Mouse (Mus musculus) hindbrain, embryonic 11.5 days (tissue): ENCODE results near the gene Med24. TPM values are rescaled to one million over a fixed set of nuclear protein-coding genes. Genes with fewer than 3 reads are reported as not detected.
"Not testable (repeated sequence)": the region's sequence is repeated elsewhere in the genome, so short reads cannot be mapped to it uniquely, and the experiment has no call there.

ENCODE experiments used
- ATAC-seq: fragments of 200-750 bp; cut with Nextera tagmentation; 2 replicates; pipeline ENCODE4 v1.8.0; 2017; ENCODE audit warnings: mild to moderate bottlenecking, moderate TSS enrichment, moderate library complexity; ENCODE audit not compliant: low FRiP score
- DNase-seq: peaks from one replicate; pipeline ENCODE4 v3.0.0-alpha.2; 2015; ENCODE audit warnings: low spot score
- H3K27ac ChIP-seq: fragments of 300-500 bp; sonication (generic); 2 replicates; pipeline ENCODE4 v1.5.1; 2014; ENCODE audit warnings: mild to moderate bottlenecking, low read depth, low read length
- H3K27me3 ChIP-seq: fragments of 300-500 bp; sonication (generic); 2 replicates; pipeline ENCODE4 v1.6.1; 2014; ENCODE audit warnings: mild to moderate bottlenecking, low read length, moderate library complexity, mixed read lengths; ENCODE audit not compliant: control insufficient read depth, insufficient read depth
- H3K36me3 ChIP-seq: fragments of 300-500 bp; sonication (generic); 2 replicates; pipeline ENCODE4 v1.6.1; 2014; ENCODE audit warnings: mild to moderate bottlenecking, low read length, moderate library complexity, mixed read lengths; ENCODE audit not compliant: control insufficient read depth, insufficient read depth
- H3K4me1 ChIP-seq: fragments of 300-500 bp; sonication (generic); replicated peaks from 2 replicates; pipeline ENCODE4 v1.6.1; 2014; ENCODE audit warnings: low read length, mixed read lengths; ENCODE audit not compliant: control insufficient read depth, insufficient read depth
- H3K4me2 ChIP-seq: fragments of 300-500 bp; sonication (generic); replicated peaks from 2 replicates; pipeline ENCODE4 v1.6.1; 2014; ENCODE audit warnings: mild to moderate bottlenecking, low read depth, low read length
- H3K4me3 ChIP-seq: fragments of 300-500 bp; sonication (generic); 2 replicates; pipeline ENCODE4 v1.5.1; 2014; ENCODE audit warnings: low read depth, low read length
- H3K9ac ChIP-seq: fragments of 300-500 bp; sonication (generic); 2 replicates; pipeline ENCODE4 v1.6.1; 2014; ENCODE audit warnings: low read depth, low read length
- H3K9me3 ChIP-seq: fragments of 300-500 bp; sonication (generic); 2 replicates; pipeline ENCODE4 v1.6.1; 2016; ENCODE audit warnings: low read length; ENCODE audit not compliant: control insufficient read depth
- WGBS: fragments of 180-500 bp; shearing (Covaris S2); extraction: QIAGEN DNeasy Blood & Tissue Kit; methylation state at CpG from one replicate; pipeline ENCODE4 v1.1.7; 2014; 5-methylcytosine and 5-hydroxymethylcytosine counted together
- polyA plus RNA-seq: library from polyadenylated mRNA; unstranded; fragments of >200 nt; fragmentation: Nextera tagmentation; extraction: Ambion mirVana; gene quantifications from 2 replicates; pipeline ENCODE4 v1.2.1, GENCODE M21; 2014

The Med24 gene
- polyA plus RNA-seq, 1 experiment from 2014 or later = 47.3 TPM

DNA sequence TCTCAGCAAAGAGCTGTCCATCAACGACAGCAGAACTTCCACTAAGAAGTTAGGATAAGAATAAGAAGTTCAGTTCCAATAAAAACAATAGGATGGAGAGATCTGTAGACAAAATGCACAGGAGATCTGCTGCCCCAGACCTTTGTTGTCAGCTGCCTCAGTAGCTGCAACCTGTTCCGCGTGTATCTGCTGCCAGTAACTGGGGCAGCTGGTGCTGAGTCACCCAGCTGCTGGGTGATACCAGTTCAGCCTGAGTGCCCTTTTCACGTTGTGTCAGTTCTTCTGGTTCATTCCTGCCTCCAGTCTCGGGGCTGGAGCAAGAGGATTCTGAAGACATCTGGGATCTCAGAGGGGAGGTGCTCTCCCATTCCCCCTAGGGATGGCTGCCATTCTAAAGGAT lies 57.4 kb downstream of the Med24 start:
- H3K9ac ChIP-seq = no peak overlapping the region
- H3K4me2 ChIP-seq = no peak overlapping the region
- no peaks in the 10 kb centered on the region for H3K36me3 ChIP-seq
- no peaks in the 10 kb centered on the region for H3K9me3 ChIP-seq
- ATAC-seq = no peak
- DNase-seq = no peak
- no peak overlapping the region for H3K4me3 ChIP-seq
- 69% methylated on average over 5 of the region's 5 CpGs for WGBS
- H3K27me3 ChIP-seq = peaks cover 5% of the 10 kb centered on the region; the same call in 1 of the 2 replicates
- H3K27ac ChIP-seq = no peak overlapping the region
- H3K4me1 ChIP-seq = no peaks in the 10 kb centered on the region

DNA sequence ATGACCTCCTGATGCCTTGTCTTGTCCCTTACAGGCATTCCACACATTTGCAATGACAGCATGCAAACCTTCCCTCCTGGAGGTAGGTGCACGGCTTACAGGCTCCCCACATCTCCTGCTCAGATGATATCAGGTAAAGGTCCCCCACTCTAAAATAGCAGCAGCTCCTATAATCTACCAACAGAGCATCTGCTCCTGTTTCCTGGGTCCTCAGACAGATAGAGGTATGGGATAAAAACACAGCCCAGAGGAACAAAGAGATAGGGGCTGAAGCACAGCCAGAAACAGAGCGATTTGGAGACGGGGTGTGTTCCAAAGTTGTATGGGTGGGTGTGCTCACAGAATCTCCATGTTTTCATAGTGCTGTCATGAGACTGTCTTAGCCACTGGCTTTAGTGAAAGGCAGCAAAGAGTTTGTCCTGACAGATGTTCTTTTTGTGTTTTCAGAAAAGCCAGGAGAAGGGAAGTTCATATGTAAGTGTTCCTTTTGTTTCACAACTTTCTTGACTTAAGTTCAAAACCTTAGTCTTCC lies 57.9 kb downstream of the Med24 start:
- Histone ChIP-seq H3K4me2 (no peak overlapping the region), H3K9ac (no peak overlapping the region), H3K9me3 (no peaks in the 10 kb centered on the region), H3K27ac (no peak overlapping the region), H3K36me3 (no peaks in the 10 kb centered on the region), H3K4me1 (no peaks in the 10 kb centered on the region), H3K27me3 (peaks cover 5% of the 10 kb centered on the region; the same call in 1 of the 2 replicates), H3K4me3 (no peak overlapping the region)
- 71% methylated on average over 3 of the region's 3 CpGs for WGBS
- ATAC-seq (no peak), DNase-seq (no peak)

DNA sequence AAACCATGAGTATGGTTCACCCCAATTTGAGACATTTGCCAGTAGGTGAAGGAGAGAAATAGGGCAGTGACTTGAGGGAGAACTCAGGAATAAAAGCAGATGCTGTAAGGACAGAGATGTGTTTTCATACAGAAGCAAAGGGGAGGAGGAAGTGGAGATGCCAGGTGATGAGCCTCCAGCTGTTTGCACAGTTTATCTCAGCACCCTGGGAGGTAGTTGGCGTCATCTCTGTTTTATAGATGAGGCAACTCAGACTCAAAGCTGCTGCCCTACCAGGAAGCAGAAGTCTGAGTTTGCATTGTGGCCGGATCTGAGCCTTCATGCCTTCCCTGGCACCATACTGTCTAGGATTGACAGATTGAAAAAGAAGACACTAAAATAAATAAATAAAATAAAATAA lies 60.3 kb downstream of the Med24 start:
- DNase-seq (no peak), ATAC-seq (no peak)
- Histone ChIP-seq H3K4me3 (no peak overlapping the region), H3K27me3 (peaks cover 5% of the 10 kb centered on the region; the same call in 1 of the 2 replicates), H3K9ac (no peak overlapping the region), H3K4me1 (no peaks in the 10 kb centered on the region), H3K4me2 (no peak overlapping the region), H3K9me3 (no peaks in the 10 kb centered on the region), H3K27ac (no peak overlapping the region), H3K36me3 (no peaks in the 10 kb centered on the region)
- WGBS = 75% methylated on average over 2 of the region's 2 CpGs

DNA sequence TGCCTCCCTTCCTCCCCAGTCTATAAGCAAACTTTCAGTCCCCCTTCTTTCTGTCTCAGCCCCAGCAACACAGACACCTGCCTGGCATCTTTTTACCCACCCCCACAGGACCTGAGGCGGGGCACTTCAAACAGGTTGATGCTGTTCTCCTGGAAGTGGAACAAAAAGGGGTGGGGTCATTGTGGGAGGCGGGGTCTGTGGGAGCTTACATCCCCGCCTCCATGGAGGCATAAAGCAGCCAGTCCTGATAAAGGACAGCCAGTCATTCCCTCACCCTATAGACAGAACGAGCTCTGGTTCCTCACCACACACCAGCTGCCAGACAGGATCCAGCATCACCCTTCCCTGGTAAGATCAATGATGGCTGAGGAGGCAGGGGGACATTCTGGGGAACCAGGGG lies 65.1 kb downstream of the Med24 start, which contains the start of gene Gsdma:
Gene Gsdma, plus strand, starts transcription at position 261 of the 400 bp plus-strand sequence.
- Histone ChIP-seq H3K9me3 (no peaks in the 10 kb centered on the region), H3K4me2 (no peak within 1 kb of the TSS), H3K27me3 (peaks cover 5% of the 10 kb centered on the region; the same call in 1 of the 2 replicates), H3K9ac (no peak within 1 kb of the TSS), H3K4me3 (no peak within 1 kb of the TSS), H3K4me1 (no peaks in the 10 kb centered on the region), H3K36me3 (no peaks in the 10 kb centered on the region), H3K27ac (no peak within 1 kb of the TSS)
- DNase-seq = no peak
- no peak for ATAC-seq
- WGBS = 27% methylated on average over 4 of the region's 4 CpGs

DNA sequence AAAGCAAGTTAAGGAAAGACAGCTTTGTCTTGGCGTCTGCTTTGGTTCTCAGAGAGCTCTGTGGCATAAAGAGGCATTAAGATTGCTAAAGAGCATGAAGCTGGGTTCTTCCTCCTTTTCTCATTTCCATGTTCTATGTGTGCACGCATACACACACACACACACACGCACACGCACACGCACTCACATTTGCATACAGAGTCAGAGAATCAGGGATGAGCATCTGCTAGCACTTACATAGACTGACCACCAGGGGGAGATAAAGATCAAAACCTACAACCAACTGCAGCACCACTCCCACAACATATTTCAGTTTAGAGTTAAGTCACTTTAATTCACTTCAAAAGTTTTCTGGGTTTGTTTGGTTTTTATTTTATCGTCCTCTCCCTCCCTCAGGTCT lies 68.7 kb downstream of the Med24 start:
- Histone ChIP-seq H3K9me3 (no peaks in the 10 kb centered on the region), H3K36me3 (no peaks in the 10 kb centered on the region), H3K9ac (no peak overlapping the region), H3K27ac (no peak overlapping the region), H3K4me3 (no peak overlapping the region), H3K4me2 (no peak overlapping the region; the same call in 1 of the 2 replicates), H3K4me1 (no peaks in the 10 kb centered on the region), H3K27me3 (no peaks in the 10 kb centered on the region)
- DNase-seq (peak; percentile 76), ATAC-seq (no peak)
- 11% methylated on average over 6 of the region's 6 CpGs for WGBS

DNA sequence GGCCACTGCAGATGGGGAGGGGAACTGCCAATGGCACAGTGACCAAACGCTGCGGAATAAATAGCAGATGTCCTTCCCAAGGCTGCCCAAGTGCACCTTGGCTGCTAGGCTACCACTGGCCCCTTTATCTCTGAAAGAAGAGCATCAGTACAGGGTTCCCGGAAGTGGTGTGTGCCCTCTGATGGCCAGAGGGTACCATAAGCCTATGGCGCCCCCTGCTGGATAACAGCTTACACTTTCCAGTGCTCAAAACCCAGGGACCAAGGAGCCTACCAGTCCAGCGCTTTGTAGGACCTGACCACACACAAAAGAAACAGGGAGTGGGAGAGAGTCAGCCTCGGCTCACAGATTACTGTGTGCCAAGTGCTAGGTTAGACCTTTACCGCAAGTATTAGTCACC lies 74.2 kb downstream of the Med24 start:
- H3K4me3 ChIP-seq, H3K36me3 ChIP-seq, H3K4me2 ChIP-seq, H3K9me3 ChIP-seq, H3K27me3 ChIP-seq, ATAC-seq, H3K4me1 ChIP-seq, H3K27ac ChIP-seq, H3K9ac ChIP-seq: not testable (repeated sequence)
- WGBS = 13% methylated on average over 7 of the region's 7 CpGs
- DNase-seq = peak; percentile 65

Other genes starting within 250 kb of the Med24 start
- 0.11 and 0.60 TPM in 2 replicates for gene Ikzf3, start 183.4 kb downstream of the Med24 start, polyA plus RNA-seq
- 0.21 TPM in 1 of 2 replicates, not detected in the other for gene Zpbp2, start 178.3 kb downstream of the Med24 start, polyA plus RNA-seq
- gene Ormdl3, start 142.1 kb downstream of the Med24 start, polyA plus RNA-seq = 10.9 and 12.2 TPM in 2 replicates
- gene Lrrc3c, start 131.1 kb downstream of the Med24 start, polyA plus RNA-seq = not detected in 2 replicates
- gene Gm12355, start 103.8 kb downstream of the Med24 start, polyA plus RNA-seq = 0.85 and 1.8 TPM in 2 replicates
- gene Gsdma3, start 103.1 kb downstream of the Med24 start, polyA plus RNA-seq = not detected in 2 replicates
- not detected in 2 replicates for gene Gsdma2, start 82.7 kb downstream of the Med24 start, polyA plus RNA-seq
- not detected in 2 replicates for gene Gsdma, start 65.1 kb downstream of the Med24 start, polyA plus RNA-seq
- gene Psmd3, start 46.9 kb downstream of the Med24 start, polyA plus RNA-seq = 154 and 155 TPM in 2 replicates
- not detected in 2 replicates for gene Csf3, start 28.2 kb downstream of the Med24 start, polyA plus RNA-seq
- gene Thra, start 11.2 kb upstream of the Med24 start, polyA plus RNA-seq = 34.7 and 41.4 TPM in 2 replicates
- gene Nr1d1, start 45.9 kb upstream of the Med24 start, polyA plus RNA-seq = 0.92 and 1.4 TPM in 2 replicates
- gene Msl1, start 66.1 kb upstream of the Med24 start, polyA plus RNA-seq = 25.0 and 28.0 TPM in 2 replicates
- gene Casc3, start 75.5 kb upstream of the Med24 start, polyA plus RNA-seq = 44.6 and 49.6 TPM in 2 replicates
- gene Rapgefl1, start 107.3 kb upstream of the Med24 start, polyA plus RNA-seq = 2.0 and 2.2 TPM in 2 replicates
- 5.1 and 5.4 TPM in 2 replicates for gene Wipf2, start 134.2 kb upstream of the Med24 start, polyA plus RNA-seq
- gene Cdc6, start 178.4 kb upstream of the Med24 start, polyA plus RNA-seq = 33.1 and 39.0 TPM in 2 replicates
- gene Rara, start 198.4 kb upstream of the Med24 start, polyA plus RNA-seq = 48.3 and 51.2 TPM in 2 replicates